Mouse (Mus musculus): ENCODE measurements around the gene Epo. TPM values are rescaled to one million over a fixed set of nuclear protein-coding genes. Genes with fewer than 3 reads are reported as not detected.

Epo gene
- total RNA-seq, 2 experiments from 2014 or later: not detected

DNA sequence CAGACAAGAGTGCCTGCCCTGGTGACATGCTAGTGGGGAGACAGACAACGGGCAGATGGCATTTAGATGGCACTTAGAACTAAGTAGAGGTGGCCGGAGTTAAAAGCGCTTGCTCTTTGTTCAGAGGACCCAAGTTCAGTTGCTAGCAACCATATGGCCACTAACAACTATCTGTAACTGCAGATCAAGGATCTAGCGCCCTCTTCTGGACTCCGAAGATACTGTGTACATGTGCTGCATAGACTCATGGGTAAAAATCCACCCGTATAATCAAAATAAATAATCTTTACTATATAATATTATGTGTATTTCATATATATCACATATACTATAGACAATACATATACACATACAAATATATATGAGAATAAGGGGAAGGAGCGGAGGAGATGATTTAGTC, 45.4 kb downstream of the Epo start:
- DNase-seq (ENCODE audit: extremely low spot score in 1 of 2, low spot score in 1 of 2): no peak

DNA sequence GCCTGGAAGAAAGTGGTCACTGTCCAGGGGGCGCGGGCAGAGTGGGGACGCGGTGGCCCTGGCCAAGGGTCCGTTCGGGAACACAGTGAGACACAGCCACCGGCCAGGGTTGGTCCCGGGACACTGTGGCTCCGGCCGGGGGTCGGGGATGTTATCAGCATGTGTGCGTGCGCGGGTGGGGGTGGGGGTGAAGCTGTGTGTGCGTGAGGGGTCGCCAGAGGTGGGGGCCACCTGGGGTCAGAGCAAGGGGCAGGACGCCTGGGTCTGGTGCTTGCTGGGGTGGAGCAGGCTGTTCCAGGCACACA, 47.2 kb downstream of the Epo start:
- DNase-seq (ENCODE audit: extremely low spot score in 1 of 2, low spot score in 1 of 2): no peak

DNA sequence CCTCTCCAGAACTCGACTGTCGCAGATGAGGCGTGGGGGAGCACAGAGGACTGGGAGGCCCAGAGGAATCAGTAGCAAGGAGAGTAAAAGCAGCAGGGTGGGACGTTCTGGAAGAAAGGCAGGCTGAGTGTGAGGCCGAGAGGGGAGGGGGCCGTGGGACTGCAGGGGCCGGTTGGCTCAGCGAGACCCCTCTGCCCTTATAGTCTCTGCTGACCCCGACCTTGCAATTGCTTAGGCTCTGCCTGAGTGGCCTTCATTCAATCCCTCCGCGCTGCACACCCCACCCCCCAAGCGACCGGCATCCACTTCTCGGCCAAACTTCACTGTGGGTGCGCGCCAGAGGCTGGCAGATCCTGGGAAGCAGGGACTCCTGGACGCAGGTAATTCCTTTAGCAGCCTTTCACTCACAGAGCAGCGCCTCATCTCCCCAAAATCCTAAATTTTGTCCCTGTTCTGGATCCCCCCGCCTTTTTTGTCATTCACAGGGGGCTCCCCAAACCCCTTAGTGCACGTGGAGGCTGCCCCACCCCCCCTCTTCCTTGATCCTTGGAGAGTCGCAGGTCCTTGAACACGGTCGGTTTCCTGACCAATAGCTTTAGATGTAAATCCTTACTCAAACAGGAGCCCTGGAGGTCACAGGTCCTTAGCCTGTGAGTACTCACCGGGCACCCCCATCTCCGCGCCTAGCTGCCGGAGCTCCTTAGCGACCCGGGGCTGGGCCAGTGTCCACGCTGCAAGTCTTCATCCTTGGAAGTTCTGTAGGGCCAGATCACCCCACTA, 47.8 kb downstream of the Epo start:
- no peak for DNase-seq (ENCODE audit: extremely low spot score in 1 of 2, low spot score in 1 of 2)

DNA sequence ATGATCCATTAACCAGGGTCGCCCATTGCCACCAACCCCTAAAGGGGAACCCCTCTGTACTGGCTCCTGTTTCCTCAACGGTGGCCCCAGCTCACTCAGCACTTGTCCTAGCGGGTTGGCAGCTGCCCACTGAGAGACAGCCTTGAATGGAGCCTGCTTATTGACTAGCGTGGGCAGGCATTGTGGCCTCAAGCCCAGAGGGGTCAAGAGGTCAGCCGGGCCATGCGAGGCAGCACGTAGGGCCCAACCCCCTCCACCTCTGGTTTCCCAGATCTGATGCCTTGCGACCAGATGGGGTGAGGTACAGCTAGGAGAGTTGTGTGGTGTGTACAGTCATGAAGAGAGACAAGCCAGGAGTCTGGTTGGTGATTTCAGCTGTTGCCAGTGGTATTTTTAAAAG, 51.1 kb downstream of the Epo start:
- DNase-seq (ENCODE audit: extremely low spot score in 1 of 2, low spot score in 1 of 2): peak in 1 of 2 experiments; percentile 27

DNA sequence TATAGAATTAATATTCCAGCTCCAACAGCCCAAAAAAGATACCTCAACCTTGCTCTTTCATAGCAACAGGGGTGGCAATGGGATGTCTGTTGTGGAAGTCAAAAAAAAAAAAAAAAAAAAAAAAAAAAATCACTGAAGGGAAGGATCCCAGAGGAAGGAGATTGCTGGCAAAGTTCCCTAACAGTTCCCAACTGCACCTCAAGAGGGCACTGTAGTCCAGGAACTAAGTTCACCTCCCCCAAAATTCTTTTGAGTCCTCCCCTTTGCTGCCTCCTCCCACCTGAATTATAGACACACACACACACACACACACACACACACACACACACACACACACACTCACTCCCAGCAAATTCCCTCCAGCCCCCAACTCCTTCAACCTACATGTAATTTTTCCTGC, 51.9 kb downstream of the Epo start:
- peak; percentile 63 to 92 for DNase-seq (ENCODE audit: extremely low spot score in 1 of 2, low spot score in 1 of 2)

DNA sequence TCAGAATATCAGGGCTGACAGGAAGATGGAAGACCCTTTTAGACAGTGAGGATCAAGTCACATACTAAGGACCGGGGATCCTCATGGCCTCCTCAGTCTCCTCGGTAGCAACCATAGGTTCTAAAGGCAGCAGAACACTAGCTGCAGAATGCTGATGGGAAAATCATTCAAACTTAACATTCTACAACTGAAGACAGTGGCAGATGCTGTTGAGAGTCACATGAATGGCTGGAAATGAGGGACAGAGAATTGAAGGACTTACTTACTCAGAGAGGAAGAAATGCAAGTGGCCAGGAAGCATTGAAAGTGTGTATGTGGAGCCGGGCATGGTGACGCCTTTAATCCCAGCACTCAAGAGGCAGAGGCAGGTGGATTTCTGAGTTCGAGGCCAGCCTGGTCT, 56.1 kb downstream of the Epo start, which contains the start of gene Zan:
TSS of gene Zan (minus strand) at position 101 of the 400 bp plus-strand sequence.
- no peak for DNase-seq (ENCODE audit: extremely low spot score in 1 of 2, low spot score in 1 of 2)

DNA sequence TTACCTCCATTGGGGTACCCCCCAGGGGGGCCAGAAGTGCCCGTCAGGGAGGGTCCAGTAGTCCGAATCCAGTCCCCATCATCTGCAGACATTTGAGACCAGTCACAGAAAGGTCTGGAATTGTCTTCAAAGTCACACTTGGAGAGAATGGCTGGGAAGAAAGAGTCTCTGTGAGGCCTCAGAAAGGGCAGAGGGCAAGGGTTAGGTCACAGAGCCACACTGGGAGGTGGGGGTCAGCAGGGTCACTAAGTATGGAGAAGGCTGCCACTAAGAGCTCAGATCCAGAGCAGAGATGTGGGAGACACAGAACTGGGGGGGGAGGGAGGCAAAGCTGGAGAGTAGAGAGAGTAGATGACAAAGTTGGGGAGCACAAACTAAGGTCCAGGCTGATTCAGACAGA, 58.7 kb downstream of the Epo start:
- no peak for DNase-seq (ENCODE audit: extremely low spot score in 1 of 2, low spot score in 1 of 2)

DNA sequence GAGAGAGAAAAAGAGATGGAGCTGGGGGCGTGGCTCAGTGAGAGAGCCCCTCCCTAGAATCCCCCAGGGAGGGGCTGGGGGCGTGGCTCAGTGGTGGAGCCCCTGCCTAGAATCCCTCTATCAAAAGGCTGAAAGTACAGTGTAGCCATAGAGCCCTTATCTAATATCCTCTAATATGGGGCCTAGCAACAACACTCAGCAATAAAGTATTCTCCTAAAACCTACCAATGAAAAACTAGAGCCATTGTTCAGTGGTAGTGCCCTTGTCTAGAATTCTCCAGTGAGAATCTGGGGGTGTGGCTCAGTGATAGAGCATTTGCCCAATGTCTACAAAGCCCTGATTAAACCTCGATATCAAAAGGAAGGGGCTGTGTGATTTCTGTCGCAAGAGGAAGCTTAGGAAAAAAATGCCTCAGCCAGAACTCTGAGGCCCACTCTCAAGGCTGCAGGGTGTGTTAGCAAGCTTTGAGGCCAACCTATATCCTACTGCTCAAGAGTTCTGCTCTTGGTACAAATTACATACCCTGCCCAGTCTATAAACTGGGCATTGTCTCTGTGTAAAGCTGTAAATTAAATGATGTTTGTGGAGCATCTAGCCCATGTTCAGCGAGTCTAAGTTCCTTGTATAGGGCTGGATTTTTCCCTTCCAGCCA, 60.7 kb downstream of the Epo start:
- no peak for DNase-seq (ENCODE audit: extremely low spot score in 1 of 2, low spot score in 1 of 2)

DNA sequence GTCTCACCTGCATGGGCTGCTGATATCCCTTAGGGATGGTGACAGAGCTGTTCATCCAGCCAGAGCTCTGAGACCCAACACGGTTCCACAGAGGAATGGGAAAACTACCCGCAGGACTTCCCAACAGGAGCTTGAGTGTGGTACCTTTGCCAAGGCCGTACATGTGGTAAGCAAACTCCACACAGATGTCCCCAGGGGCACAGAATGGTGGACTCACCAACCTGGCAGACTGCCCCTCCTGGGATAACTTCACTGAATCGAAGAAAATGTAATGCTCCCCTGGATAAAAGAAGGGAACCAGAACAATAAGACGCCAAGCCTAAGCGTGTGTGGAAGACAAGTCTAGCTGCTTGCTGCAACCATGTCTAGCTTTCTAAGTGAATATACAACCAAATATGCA, 66.1 kb downstream of the Epo start:
- DNase-seq (ENCODE audit: extremely low spot score in 1 of 2, low spot score in 1 of 2): no peak

DNA sequence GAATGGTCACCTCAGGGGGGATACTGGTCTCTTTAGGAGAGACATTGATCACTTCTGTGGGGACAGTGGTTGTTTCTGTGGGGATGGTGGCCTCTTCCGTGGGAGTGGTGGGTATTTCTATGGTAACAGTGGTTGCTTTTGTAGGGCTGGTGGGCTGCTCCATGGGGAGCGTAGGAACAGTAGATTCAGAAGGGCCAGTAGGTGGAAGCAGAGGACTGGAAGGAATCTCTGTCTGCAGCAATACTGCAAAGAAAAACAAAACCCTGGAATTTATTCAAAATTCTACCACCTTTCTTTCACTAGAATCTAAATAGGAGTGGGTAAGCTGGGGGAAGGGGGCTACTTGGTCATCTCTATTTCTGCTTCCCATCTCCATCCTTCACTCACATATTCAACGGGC, 68.0 kb downstream of the Epo start:
- no peak for DNase-seq (ENCODE audit: extremely low spot score in 1 of 2, low spot score in 1 of 2)

DNA sequence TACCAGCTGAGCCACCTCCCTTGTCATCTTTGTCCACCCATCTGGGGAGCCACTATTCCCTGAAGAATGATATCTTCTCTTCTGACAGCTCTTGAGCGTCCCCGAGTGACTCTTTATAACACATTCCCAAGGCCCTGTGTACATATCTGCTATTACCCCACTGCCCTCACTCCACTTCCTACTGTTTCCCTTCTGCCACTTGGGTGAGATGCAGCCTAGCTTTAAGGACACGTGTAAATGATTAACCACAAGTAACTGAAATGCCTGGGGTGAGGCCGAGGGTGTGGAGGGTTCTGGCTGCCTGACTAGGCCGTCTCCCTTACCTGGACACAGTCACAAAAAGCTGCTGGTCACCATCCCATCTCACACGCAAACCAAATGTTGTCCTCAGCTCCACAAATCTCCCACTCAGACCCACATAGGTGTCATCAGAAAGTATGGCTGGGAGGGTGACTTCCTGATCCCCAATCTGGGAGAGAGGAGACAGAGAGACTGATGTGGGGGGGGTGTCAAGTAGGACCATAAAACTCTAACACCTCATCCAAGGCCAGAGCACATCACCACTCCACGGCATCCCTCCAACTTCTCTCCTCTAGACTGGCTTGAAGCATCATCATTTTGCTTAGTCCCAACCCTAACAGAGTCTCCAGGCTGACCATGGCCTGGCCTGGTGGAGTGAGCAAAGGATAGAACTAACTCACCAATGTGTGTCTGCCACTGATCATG, 77.0 kb downstream of the Epo start:
- DNase-seq (ENCODE audit: extremely low spot score in 1 of 2, low spot score in 1 of 2): no peak

DNA sequence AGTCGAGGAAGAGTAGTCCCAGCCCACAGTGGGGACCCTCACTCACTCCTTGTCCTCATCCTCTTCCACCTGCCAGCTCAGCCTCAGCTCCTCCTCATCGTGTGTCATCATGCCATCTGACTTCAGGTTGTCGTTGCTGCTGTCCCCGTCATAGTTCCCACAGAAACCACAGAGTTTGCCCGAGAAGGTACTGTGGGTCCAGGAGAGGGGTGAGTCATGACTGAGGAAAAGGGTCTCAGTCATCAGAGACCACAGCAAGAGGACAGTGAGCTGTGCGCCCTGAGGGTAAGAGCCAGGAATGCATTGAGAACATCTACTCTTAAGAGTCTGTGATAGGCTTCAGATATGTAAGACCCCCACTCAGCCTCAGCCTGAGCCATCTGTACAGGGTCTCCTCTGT, 77.8 kb downstream of the Epo start:
- no peak for DNase-seq (ENCODE audit: extremely low spot score in 1 of 2, low spot score in 1 of 2)

DNA sequence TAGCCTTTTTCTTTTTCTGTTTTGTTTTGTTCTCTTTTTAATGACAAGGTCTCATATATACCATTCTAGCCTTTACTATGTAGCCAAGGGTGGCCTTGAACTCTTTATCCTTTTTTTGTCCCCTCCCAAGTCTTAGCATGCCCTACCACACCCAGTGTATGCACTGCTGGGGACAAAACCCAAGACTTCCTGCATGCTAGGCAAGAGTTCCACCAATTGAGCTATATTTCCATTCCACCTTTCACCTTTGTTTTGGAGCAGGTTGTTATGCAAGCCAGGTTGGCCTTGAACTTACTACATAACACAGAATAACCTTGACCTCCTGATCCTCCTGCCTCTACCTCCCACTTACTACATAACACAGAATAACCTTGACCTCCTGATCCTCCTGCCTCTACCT, 87.5 kb downstream of the Epo start:
- DNase-seq (ENCODE audit: extremely low spot score in 1 of 2, low spot score in 1 of 2): no peak

DNA sequence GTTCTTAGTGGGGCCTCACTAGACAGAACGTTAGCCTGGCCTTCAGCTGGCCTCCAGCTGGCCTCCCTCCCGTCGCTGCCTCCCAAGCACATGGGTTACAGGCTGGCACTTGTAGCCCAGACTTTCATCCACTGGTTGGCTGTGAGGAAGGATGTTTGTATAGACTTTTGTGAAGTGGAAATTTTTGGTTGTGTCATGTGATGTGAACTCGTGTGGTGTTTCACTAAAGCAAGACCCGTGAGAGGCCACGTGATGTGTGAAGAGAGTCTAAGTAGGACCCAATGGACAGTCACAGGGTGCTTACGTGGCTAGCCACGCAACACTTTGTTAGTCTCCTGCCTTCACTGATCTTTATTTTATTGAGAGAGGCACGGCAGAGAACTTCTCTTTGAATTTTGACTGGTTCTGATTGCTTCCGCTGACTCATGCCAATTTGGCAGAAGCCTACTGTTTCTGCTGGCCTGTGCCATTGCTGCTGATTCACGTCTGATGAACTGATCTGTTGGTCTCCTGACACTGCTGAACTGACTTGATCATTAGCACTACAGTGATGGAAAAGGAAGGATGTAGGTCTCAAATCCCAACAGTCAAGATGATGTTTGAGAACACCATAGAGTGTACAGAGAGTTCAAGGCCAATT, 92.7 kb downstream of the Epo start:
- no peak for DNase-seq (ENCODE audit: extremely low spot score in 1 of 2, low spot score in 1 of 2)

DNA sequence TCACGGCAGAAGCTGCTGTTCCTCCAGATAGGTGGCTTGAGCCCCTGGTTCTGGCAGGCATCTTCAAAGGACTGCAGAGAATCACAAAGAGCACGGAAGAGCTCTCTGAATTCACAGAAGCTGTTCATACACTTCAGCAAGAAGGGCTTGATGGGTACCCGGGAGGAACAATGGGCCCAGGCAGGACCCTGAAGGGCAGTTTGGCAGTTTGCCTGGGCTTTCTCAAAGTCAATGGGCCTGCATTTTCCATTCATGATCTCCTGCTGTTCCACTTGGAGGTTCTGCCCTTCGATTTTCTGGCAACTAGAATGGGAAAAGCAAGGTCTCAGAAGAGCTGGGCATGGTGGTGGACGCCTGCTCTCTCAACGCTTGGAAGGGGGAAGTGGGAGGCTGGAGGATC, 99.2 kb downstream of the Epo start:
- DNase-seq (ENCODE audit: extremely low spot score in 1 of 2, low spot score in 1 of 2): no peak

Small RNA genes lying within 50 kb of the gene (microRNA-seq; reads per million reads assigned to microRNA genes)
- gene Mir6418: 1.8 to 2.8 reads per million in 2 experiments

Other genes starting within 250 kb of the Epo start
- gene Ache, start 245.7 kb downstream of the Epo start, total RNA-seq (2021): 10 to 100 TPM; 63.8 to 67.6 TPM
- gene Ufsp1, start 238.6 kb downstream of the Epo start, total RNA-seq (2021): 10 to 100 TPM; 14.3 to 16.0 TPM
- gene Srrt, start 225.6 kb downstream of the Epo start, total RNA-seq (2021): 100 to 1,000 TPM; 164 to 213 TPM
- 1 to 10 TPM; 4.6 to 6.4 TPM for gene Trip6, start 218.8 kb downstream of the Epo start, total RNA-seq (2021)
- 10 to 100 TPM; 24.9 to 32.8 TPM for gene Slc12a9, start 199.6 kb downstream of the Epo start, total RNA-seq (2021)
- 1 to 10 TPM; 5.1 to 6.3 TPM for gene Ephb4, start 183.1 kb downstream of the Epo start, total RNA-seq (2021)
- under 1 TPM; 0.14 to 0.22 TPM for gene Zan, start 56.2 kb downstream of the Epo start, total RNA-seq (2021)
- gene Pop7, start 30.7 kb downstream of the Epo start, total RNA-seq (2021): 10 to 100 TPM; 33.6 to 34.6 TPM
- 10 to 100 TPM; 44.8 to 54.9 TPM for gene Gigyf1, start 14.7 kb downstream of the Epo start, total RNA-seq (2021)
- 100 to 1,000 TPM; 648 to 692 TPM for gene Gnb2, start 268 bp upstream of the Epo start, total RNA-seq (2021)
- gene Actl6b, start 20.3 kb upstream of the Epo start, total RNA-seq (2021): 100 to 1,000 TPM; 129 to 132 TPM
- 10 to 100 TPM; 13.3 to 15.8 TPM for gene Tfr2, start 36.6 kb upstream of the Epo start, total RNA-seq (2021)
- 10 to 100 TPM; 33.6 TPM for gene Mospd3, start 67.8 kb upstream of the Epo start, total RNA-seq (2021)
- 1 to 10 TPM; 6.7 to 9.2 TPM for gene Pcolce, start 80.5 kb upstream of the Epo start, total RNA-seq (2021)
- under 1 TPM; 0.27 to 0.31 TPM for gene Fbxo24, start 95.8 kb upstream of the Epo start, total RNA-seq (2021)
- gene Lrch4, start 95.9 kb upstream of the Epo start, total RNA-seq (2021): 10 to 100 TPM; 19.3 to 23.5 TPM
- 10 to 100 TPM; 12.7 to 15.8 TPM for gene Gm20605, start 95.9 kb upstream of the Epo start, total RNA-seq (2021)
- gene Sap25, start 108.1 kb upstream of the Epo start, total RNA-seq (2021): 10 to 100 TPM in 1 of 2 experiments, 1 to 10 TPM in 1; 3.1 to 13.9 TPM
- gene Irs3, start 112.5 kb upstream of the Epo start, total RNA-seq (2021): not detected
- 10 to 100 TPM; 61.8 to 63.9 TPM for gene Agfg2, start 151.5 kb upstream of the Epo start, total RNA-seq (2021)
- 10 to 100 TPM; 63.9 to 65.5 TPM for gene Nyap1, start 208.4 kb upstream of the Epo start, total RNA-seq (2021)
- 100 to 1,000 TPM; 203 to 214 TPM for gene Tsc22d4, start 212.5 kb upstream of the Epo start, total RNA-seq (2021)
- gene Ppp1r35, start 245.6 kb upstream of the Epo start, total RNA-seq (2021): 10 to 100 TPM; 24.7 to 26.2 TPM